Mouse (Mus musculus) CH12.LX (cell line): Measurements from ENCODE around the gene Trim44.

Experiments used
- BHLHE40 ChIP-seq: IDR thresholded peaks from 2 replicates; pipeline ENCODE4 v1.6.1; 2011; ENCODE audit warnings: mild to moderate bottlenecking, low read depth, low read length, improper control_type of control experiment
- CHD1 ChIP-seq: IDR thresholded peaks from 2 replicates; pipeline ENCODE4 v1.6.1; 2012; ENCODE audit warnings: low read depth, low read length, improper control_type of control experiment, inconsistent platforms
- CTCF ChIP-seq, 2 experiments: IDR thresholded peaks in 1 of 2; conservative IDR thresholded peaks in 1 of 2; 2 replicates each; pipeline ENCODE4 v1.5.1; 2011 to 2012; ENCODE audit warnings: low read depth in 2 of 2, low read length in 2 of 2, improper control_type of control experiment in 1 of 2, inconsistent platforms in 1 of 2, mild to moderate bottlenecking in 1 of 2, moderate library complexity in 1 of 2
- ELF1 ChIP-seq: IDR thresholded peaks from 2 replicates; pipeline ENCODE4 v1.6.1; 2014; ENCODE audit warnings: low read depth, mild to moderate bottlenecking, inconsistent platforms, low read length, improper control_type of control experiment
- GABPA ChIP-seq: IDR thresholded peaks from 2 replicates; pipeline ENCODE4 v1.6.1; 2012; ENCODE audit warnings: low read depth, low read length, improper control_type of control experiment, inconsistent platforms; ENCODE audit not compliant: insufficient replicate concordance
- JUND ChIP-seq: conservative IDR thresholded peaks from 2 replicates; pipeline ENCODE4 v1.6.1; 2011; ENCODE audit warnings: low read depth, low read length, improper control_type of control experiment
- KAT2A ChIP-seq: IDR thresholded peaks from 2 replicates; pipeline ENCODE4 v1.6.1; 2012; ENCODE audit warnings: low read length, improper control_type of control experiment, inconsistent platforms; ENCODE audit not compliant: insufficient replicate concordance
- MYC ChIP-seq: IDR thresholded peaks from 2 replicates; pipeline ENCODE4 v1.6.1; 2011; ENCODE audit warnings: low read depth, mild to moderate bottlenecking, improper control_type of control experiment, low read length
- POLR2A ChIP-seq: IDR thresholded peaks from 2 replicates; pipeline ENCODE4 v1.6.1; 2011; ENCODE audit warnings: low read depth, mild to moderate bottlenecking, improper control_type of control experiment, low read length
- POLR2AphosphoS2 ChIP-seq: IDR thresholded peaks from 2 replicates; pipeline ENCODE4 v1.6.1; 2011; ENCODE audit warnings: low read depth, low read length, improper control_type of control experiment
- RAD21 ChIP-seq: IDR thresholded peaks from 2 replicates; pipeline ENCODE4 v1.6.1; 2011; ENCODE audit warnings: low read depth, mild to moderate bottlenecking, low read length, improper control_type of control experiment, moderate library complexity
- TBP ChIP-seq: conservative IDR thresholded peaks from 2 replicates; pipeline ENCODE4 v1.6.1; 2011; ENCODE audit warnings: low read depth, low read length, improper control_type of control experiment
- ZC3H11A ChIP-seq: IDR thresholded peaks from 2 replicates; pipeline ENCODE4 v1.6.1; 2012; ENCODE audit warnings: low read depth, mild to moderate bottlenecking, inconsistent platforms, low read length, improper control_type of control experiment
- ZMIZ1 ChIP-seq: IDR thresholded peaks from 2 replicates; pipeline ENCODE4 v1.6.1; 2012; ENCODE audit warnings: low read depth, mild to moderate bottlenecking, inconsistent platforms, low read length, improper control_type of control experiment

GRCm38 (mm10) chr2:102325921-102326320 is 81.7 kb downstream of the Trim44 start:
- no peak for TF ChIP-seq BHLHE40
- no peak for TF ChIP-seq GABPA
- no peak for TF ChIP-seq ZMIZ1
- no peak for TF ChIP-seq KAT2A
- TF ChIP-seq JUND, result no peak
- no peak for TF ChIP-seq MYC
- no peak for TF ChIP-seq POLR2AphosphoS2
- no peak for TF ChIP-seq CHD1
- no peak for TF ChIP-seq CTCF (conservative IDR thresholded peaks at IDR 0.05 in 1 of 2, IDR thresholded peaks at IDR 0.05 in 1 of 2; ENCODE audit: low read depth in 2 of 2, low read length in 2 of 2)
- TF ChIP-seq ZC3H11A, result no peak
- TF ChIP-seq ELF1, result no peak
- TF ChIP-seq RAD21, result no peak
- TF ChIP-seq TBP, result no peak
- TF ChIP-seq POLR2A, result no peak
